Mouse (Mus musculus): ENCODE measurements around the gene Tmem185b.
A peak's percentile ranks its signal among the peaks of the same experiment; 100 is the strongest.

Gene Tmem185b

DNA sequence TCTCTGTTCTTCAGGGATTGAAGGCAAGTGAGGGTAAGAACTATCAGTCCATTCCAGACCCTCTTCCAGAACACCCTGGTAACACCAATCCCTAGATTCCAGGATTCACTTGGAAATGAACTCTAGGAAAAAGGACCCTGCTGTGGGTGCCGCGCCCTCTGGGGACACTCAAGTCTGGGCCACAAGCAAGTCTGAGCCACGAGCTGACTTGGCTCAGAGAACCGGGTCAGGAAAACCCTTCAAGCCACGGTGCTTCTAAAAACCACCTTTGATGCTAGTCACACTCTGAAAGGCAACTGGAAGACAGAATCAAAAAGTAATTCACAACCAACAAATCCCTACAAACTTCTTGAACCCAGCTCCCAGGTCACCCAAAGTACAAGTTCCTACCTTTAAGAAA lies 22.2 kb upstream of the Tmem185b start:
- no peak for DNase-seq

DNA sequence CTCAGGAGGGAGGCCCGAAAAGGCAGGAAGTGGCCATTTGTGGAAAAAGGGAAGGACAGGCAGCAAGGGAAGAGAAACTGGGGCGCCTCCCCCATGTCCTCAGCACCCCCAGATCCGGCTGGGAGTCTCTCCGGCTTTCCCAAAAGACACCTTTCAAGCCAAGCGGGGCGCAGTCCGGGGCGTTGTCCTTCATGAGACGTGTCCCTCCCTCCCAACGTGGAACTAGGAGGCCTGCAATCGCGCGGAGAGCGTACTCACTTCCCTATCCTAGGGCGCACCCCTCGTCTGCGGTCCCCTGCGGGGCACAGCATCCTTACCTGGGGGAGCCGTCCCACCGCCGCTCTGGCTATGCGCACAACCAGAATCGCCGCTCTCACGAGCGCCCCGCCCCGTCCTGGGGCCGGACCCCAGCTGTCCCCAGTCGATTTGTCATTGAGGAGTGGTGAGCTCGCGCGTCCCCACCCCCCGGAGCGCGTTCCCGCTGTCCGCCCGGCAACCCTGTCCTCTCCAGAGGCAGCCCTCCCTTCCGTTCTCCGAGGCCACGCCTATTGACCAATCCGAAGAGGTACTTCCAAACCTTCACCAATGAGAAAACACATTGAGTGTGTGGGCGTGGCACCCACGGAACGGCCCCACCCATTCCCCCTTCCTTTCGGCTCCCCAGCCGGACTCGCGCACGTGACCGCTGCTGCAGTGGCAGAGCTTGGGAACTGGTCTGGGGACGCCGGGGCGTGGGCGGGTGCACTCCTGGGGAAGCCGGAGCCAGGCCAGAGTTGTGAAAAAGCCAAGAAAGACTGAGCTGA lies 21.5 kb upstream of the Tmem185b start, which contains the start of gene Ralb:
Gene Ralb (minus strand): TSS at position 535 of the 803 bp plus-strand sequence.
- DNase-seq = peak; percentile 95

DNA sequence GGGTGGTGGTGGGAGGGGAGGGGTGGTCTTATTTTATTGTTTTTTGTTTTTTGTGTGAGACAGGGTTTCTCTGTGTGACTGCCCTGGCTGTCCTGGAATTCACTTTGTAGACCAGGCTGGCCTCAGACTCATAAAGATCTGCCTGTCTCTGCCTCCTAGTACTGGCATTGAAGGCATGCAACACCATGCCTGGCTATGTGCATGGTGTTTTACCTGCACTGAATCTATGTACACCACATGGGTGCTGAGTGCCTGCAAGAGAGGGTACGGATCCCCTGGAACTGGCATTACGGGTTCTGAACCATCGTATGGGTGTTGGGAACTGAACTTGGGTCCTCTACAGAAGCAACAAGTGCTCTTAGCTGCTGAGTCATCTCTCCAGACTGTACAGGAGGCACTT lies 20.0 kb upstream of the Tmem185b start:
- DNase-seq = no peak

DNA sequence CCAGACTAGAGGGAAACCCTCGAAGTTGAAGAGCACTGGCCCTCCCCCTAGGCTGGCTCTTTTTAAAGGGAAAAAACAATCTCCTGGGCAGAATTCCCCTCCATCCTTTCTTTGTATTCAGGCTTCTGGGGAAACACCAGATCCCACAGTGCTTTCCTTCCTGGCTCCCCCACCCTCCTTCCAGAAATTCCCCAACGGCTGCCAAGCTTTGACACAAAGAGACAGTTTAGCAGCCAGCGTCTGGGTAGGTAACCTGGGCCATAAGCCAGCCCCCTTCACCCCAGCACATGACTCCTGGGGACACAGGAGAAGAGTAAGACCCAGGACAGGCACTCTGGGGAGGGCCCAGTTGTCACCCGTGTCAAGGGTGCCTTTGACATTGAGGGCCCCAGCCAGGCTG lies 17.4 kb upstream of the Tmem185b start:
- DNase-seq = no peak

DNA sequence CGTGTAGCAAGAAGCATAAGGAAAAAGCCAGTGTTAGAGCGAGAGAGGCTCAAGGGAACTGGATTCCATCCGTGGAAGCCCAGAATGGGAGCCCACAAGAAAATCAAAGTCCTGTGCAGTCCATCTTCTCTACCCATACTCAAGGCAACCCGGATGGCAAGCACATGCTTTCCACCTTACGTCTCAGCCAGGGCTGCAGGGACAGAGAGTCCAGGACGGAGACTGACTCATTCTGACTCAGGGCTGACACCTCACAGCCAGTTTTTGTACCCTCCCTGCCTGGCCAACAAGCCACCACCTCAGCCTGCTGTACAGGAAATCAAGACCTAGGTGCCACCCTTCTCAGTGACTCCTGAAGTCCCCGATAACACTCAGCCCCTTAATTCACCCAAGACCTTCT lies 16.5 kb upstream of the Tmem185b start:
- DNase-seq = no peak

DNA sequence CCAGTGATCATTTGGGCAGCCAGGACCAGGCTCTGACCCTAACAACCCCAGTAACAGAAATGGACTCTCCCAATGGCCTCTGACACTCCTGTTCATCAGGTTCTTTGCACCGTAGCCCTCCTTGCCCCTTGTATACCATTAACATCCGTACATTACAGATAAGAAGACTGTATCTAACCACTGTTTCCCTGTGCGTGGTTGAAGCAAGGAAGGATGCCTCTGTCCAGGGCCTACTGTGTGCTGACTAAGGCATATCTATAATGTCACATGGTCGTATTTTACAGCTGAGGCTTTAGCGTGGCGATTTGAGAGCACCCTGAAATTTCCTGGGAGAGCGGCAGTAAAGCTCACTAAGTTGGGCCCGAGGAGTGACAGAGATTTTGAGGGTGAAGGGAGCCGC lies 15.6 kb upstream of the Tmem185b start:
- DNase-seq = no peak

DNA sequence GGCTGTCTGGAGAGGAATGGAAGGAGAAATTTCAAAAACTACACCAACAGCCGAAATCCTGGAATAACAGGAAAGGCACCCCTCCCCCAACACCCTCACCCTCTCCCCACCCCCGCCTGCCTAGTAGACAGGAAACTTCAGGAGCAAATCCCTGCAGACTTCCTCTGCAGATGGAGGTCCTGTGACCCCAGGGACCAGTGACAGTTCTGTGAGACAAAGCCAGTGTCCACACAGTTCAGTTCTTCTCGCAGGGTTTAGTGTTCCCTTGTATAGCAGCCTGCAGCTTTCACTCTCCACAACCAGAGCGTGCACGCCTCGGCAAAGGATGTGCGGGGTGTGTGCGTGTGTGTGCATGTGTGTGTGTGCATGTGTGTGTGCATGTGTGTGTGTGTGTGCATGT lies 15.1 kb upstream of the Tmem185b start:
- DNase-seq = no peak

DNA sequence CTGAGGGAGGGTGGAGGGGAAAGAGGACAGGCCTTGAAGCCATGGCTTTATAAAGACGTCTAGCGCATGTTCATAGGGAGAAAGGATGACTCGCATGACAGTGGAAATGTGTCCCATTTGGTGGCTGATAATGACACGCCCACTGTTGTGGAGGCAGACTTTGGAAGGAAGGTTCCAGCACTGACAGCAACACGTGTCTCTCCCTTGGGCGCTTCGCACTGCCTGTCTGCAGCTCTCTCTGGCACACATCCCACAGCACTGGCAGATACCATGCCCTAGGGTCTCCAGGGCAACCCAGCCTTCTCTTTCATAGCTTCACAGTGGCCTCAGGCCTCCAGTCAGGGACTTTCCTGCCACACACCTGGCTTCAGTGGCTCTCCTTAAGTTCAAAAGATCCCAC lies 7.9 kb upstream of the Tmem185b start:
- DNase-seq = no peak

DNA sequence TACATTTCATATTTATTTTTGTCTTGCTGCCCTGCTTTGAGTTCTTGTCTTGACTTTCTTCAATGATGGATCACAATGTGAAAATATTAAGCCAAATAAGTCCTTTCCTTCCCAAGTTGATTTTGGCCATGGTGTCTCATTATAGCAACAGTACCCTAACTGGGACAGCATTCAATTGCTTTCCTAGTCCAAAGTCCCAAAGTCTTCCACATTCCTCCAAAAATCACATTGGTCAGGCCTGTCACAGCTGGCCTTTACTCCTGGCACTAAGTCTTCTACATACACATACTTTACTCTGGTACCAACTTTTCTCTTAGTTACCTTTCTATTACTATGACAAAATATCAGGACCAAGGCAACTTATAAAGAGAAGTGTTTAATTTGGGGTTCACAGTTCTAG lies 7.2 kb upstream of the Tmem185b start:
- DNase-seq = no peak

DNA sequence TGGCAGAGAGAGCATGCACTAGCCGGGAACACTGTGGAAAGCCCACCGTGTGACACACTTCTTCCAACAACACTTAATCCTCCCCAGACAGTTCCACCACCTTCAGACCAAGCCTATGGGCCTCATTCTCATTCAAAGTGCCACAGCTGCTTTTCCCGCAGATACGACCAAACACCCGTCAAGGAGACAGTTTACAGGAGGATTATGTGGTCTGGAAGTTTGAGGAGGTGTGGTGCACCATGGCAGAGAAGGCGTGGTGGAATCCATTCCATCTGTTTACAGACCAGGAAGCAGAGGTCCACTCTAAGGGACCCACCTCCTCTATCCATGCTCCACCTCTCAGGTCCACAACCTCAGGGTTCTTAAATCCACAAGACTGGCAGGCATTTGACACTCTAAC lies 6.7 kb upstream of the Tmem185b start:
- DNase-seq = no peak

DNA sequence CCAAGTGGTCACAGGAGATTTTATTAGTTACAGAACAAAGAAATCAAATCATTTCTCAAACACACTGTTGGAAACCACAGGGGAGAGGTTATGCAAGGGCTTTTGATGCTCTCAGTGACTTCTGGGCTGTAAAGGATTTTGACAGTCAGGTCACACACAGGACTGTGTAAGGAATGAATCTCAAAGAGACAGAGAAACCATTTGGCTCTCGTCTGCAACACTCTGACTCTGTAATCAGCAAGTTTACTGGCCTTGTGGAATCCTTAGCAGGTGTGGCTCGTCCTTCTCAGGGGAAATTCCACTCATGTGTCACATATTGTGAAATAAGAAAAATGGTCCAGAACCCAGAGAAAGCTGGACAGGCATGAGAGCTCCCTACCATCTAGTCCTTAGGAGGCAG lies 4.9 kb upstream of the Tmem185b start:
- no peak for DNase-seq

DNA sequence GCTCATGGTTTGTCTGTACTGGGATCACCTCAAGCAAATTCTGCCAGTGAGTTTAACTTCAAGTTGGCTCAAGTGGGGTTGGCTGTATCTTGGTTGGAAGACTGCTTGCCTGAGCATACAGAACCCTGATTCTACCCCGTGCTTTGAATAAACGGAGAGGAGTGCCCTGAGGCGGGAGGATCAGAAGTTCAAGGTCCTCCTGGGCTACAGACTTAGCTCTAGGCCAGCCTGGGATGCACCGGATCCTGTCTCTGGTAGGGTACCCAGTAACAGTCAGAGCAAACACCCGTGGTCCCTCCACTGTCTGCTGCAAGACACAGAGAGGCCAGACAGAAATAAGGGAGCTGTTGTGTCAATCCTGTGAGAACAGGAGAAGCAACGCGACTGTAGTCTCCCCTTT lies 4.3 kb upstream of the Tmem185b start:
- DNase-seq = no peak

DNA sequence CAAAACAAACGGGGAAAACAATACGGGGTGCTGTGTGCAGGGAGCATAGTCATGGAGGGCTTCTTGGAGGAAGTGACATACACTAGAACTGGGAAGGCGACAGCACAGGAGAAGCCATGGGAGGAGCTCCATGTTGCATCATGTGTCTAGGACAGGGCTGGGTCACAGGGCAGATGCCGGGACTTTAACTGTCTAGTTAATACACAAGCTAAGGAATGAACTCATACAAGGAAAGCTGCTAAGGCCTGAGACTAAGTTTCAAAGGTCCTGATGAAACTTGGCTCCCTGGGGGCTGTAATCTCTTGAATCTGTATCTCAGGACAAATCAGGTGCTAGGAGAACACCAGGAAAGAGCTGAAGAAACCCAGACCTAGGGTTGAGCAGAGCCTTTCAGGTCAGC lies 3.2 kb upstream of the Tmem185b start:
- DNase-seq = no peak

DNA sequence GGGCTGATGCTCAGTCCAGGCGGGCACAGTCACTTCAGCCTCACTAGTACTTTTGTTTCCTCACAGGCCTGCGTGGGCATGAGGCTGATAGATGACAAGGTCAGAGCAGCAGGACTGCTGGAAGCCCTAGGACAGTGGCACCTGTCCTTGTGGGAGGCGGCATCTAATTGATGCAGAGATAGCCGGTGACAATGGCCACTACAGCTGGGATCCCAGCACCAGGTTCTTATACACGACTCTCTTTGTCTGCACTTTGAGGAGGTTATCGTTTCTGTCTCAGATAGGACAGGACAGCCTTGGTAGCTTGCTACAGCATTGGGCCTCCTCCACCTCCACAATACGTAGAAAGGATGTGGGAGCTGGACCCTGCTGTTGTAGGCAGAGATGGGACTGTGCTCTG lies 2.6 kb upstream of the Tmem185b start:
- no peak for DNase-seq

DNA sequence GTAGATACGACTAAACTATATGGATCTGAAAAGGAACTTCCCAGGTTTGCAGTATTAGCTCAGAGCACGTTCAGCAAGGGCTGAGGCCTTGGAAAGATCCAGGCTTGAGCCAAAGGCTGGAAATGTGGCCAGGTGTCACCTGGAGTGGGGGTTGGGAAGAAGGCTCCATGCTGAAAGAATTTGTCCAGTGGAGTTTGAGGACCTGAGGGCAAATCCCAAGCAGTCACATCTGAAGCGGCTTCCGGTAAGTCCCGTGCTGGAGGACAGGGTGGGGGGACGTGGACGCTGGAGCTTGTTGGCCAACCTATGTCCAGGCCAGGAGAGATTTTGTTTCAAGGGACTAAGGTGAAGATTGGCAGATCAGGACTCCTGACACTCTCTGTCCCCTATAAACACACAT lies 2.1 kb upstream of the Tmem185b start:
- DNase-seq = no peak

DNA sequence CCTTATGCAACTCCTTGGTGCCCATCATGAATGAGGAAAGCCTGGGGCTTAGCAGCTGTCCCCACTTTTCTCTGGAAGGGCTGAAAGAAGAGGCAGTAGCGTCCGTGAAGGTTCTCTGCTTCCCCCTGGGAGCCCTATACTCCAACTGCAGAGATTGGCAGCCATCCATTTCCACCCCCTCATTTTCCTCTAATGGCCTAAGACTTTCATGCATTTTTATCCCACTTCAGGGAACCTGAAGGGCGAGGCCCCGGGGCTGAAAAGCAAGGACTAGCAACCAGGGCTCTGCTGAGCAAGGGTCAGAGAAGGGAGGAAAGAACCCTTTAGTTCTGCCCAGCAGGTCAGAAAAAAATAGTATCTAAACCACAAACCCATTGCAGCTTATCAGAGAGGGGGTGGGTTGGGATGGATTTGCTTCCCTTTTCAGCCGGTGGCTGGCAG lies 936 bp upstream of the Tmem185b start:
- peak; percentile 33 for DNase-seq

DNA sequence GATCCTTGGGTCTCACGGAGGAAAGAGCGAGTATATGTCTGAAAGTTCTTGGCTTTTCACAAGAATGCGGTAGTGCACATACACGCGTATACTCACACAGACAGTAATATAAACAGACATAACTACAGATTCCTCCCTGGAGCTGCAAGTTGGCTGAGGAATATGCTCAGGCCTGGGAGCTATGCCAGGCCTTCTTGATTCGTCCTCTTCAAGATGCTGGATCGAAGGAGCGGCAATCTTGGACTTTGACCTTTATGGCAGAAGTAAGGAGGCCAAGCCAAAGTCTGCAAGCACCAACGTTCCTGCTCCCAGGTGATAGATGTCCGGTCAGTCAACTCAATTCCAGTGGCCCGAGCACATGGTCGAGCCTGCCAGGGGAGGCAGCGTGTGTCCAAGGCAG lies 5.0 kb downstream of the Tmem185b start:
- no peak for DNase-seq

DNA sequence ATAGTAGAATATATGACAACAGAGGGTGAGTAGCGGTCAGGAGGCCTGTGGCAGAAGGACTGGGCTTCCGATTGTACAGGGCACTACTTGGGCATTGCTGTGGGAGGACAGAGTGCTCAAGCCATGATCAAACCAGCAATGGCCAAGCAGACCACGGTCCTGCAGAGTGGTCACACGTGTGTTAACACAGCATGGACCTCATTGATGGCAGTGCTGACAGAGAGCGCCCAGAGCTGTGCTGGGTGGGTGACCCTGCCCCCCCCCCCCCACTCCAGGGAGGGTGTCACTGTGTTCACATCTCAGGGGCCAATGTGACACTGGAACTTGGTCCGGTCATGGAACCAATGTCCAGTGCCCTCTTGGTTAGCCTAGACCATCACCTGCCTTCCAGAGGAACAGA lies 6.2 kb downstream of the Tmem185b start:
- DNase-seq = no peak

DNA sequence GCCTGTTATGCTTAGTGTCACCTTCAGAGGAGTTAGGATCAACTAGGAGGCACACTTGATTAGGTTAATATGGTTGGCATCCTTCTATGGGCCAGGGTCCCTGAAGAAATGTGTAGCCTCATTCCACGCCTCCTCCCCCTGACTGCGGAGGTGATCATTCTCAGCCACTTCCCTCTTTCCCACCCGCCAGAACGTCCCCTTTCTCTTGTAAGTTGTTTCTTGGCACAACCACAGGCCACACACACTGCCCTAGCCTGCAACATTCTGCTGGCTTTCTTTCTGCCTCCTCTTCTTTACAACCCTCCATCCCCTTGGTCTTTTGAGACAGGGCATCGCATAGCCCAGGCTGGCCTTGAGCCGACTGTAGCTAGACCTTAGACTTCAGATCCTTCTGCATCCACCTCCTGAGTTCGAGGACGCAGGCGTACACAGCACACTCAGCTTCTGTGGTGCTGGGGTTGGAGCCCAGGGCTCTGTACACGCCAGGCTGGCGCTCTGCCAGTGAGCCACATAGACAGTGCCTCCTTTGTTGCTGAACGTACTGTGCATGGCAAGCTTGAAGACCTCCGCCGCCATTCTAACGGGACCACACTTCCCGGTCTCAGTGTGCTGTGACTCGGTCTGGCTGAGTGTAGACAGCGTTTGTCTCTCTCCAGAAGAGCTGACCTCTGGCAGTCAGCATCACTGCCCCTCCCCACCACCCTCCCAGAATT lies 7.3 kb downstream of the Tmem185b start:
- no peak for DNase-seq

DNA sequence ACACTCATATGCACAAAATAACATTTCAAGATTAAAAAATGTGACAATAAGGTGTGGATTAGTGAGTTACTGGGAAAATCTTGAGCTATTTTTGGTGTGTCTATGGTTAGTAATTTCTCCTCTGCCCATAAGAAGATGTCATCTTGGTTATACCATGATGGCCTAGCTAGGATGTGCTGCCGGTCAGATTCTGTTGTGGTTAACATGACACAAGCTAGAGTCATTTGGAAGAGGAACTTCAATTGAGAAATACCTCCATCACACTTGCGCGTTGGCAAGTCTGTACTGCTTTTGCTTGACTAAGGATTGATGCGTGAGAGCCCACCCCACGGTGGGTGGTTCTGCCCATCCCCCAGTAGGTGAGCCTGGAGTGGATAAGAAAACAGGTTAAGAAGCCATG lies 8.4 kb downstream of the Tmem185b start:
- no peak for DNase-seq

DNA sequence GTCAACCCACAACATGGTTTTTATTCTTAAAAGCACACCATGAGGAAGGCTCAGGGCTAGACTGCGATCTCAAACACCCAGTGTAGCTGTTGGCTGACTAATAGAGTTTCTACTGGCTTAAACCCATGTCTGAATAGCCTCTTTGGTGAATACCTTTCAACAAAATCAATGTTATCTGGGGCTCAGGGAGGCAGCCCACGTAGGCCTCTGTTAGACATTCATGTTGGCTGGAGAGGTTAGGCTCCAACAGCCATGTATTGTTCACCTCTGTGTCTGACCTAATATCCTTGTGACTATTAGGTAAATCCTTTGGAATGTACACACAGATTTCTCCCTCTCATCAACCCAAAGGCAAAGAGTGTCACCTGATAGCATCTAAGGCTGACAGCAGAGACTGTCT lies 10.2 kb downstream of the Tmem185b start:
- no peak for DNase-seq

DNA sequence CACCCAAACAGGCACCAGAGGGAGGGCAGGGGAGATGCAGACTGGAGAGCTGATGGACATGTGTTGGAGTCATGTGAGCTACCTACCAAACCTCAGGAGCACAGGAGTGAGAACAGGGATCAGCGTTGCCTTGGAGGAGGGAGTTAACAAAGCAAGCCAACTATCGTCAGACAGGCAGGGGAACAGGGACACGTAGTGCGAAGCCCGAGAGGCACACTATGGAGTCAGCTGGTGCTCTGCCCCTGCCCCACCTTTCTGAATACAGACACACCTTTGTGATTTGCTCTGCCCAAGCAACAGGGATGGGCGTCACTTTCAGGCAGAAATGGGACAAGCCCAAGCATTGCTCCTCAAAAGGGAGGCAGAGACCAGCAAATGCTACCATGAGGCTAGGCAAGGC lies 11.7 kb downstream of the Tmem185b start:
- no peak for DNase-seq

DNA sequence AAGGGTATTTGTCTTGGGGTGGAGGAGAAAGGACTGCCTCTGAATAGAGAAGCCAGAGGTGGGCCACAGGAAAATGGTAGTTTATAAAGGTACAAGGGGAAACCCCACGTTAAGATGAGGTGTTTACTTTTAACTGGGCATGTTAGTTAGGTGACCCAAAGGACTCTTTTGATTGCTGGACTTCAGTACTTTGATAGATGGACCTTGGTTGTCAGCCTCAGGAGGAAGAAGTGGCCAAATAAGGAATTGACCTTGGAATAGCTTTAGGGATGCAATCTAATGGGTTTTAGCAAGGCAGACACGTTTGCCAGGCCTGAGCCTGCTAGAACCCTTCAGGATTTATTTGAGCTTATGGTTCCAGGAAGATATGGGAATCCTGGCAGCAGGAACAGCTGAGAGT lies 13.3 kb downstream of the Tmem185b start:
- DNase-seq = no peak

DNA sequence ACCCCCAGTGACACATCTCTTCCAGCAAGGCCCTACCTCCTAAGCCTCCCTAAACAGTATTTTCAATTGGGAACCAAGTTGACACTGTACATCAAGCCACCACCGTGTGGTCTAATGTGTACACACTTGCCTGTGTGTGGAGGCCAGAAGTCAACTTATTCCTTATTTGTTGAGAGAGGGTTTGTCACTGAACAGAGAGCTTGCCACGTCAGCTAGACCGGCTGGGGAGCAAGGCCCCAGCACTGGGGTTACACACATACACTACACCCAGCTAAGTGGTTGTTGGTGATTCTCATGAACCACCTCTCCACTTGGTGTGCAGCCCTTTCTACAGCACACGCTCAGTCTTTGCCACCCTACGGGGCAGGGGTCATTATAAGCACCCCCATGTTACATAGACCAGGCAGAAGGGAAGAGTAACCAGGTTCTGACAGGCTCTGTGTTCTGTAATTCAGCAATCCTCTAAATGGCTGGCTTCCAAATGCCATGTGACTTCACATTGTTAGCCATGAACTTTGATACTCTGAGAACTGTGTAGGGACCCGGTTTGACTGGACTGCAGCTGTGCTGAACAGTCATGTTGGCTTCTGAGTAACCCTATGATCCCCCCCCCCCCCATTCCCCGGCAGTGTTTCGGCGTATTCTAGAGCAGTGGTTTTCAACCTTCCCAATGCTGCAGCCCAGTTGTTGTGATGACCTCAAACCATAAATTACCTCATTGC lies 15.0 kb downstream of the Tmem185b start:
- no peak for DNase-seq

All from cerebellum, adult 8-10 months (tissue).